Mouse (Mus musculus) bone marrow macrophage, adult 2 months (primary cell): ENCODE data around the gene Tanc1.

Source experiments
- CTCF ChIP-seq: IDR thresholded peaks from 2 replicates; pipeline ENCODE4 v1.5.1; 2012; ENCODE audit warnings: low read depth, mild to moderate bottlenecking, low read length, moderate library complexity
- POLR2A ChIP-seq: IDR thresholded peaks from 2 replicates; pipeline ENCODE4 v1.6.1; 2012; ENCODE audit warnings: mild to moderate bottlenecking, low read depth, low read length, borderline replicate concordance

DNA sequence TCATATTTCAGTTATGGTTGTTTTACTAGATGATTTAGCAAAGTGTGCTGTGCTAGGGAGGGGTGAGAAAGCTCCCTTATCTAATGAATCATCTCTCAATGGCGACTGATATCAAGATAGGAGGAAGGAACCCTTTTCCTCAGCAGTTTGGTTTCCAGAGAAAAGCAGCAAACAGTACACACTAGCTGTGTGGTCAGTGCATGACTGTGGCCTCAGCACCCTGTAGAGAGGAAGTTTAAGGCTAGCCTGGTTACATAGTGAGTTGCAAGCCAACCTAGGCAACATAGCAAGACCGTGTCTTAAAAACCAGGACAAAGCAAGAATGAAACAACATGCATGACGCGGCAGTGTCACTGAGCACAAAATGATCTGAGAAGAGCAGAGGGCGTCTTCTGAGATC, 150.4 kb downstream of the Tanc1 start:
- TF ChIP-seq CTCF (no peak), POLR2A (no peak)
